Mouse (Mus musculus) frontal cortex, postnatal 25 days (tissue): Measurements from ENCODE around the gene Snx29.

ENCODE experiments used
- DNase-seq, 2 experiments: peaks; one replicate each; pipeline ENCODE4 v3.0.0; 2022; ENCODE audit warnings: low spot score in 2 of 2

Gene Snx29

GRCm38 (mm10) chr16:11728131-11728530 lies 405.4 kb downstream of the Snx29 start:
- no peak for DNase-seq

GRCm38 (mm10) chr16:11728627-11729026 lies 405.9 kb downstream of the Snx29 start:
- DNase-seq: no peak

- DNase-seq: no peak
Measured at GRCm38 (mm10) chr16:11729111-11729510, 406.4 kb downstream of the Snx29 start.

GRCm38 (mm10) chr16:11729815-11730214 lies 407.1 kb downstream of the Snx29 start:
- no peak for DNase-seq

- DNase-seq: no peak
Measured at GRCm38 (mm10) chr16:11731014-11731535, 408.4 kb downstream of the Snx29 start.

GRCm38 (mm10) chr16:11738341-11738740 lies 415.6 kb downstream of the Snx29 start:
- no peak for DNase-seq

- no peak for DNase-seq
Measured at GRCm38 (mm10) chr16:11741951-11742350, 419.2 kb downstream of the Snx29 start.

- DNase-seq: no peak
Measured at GRCm38 (mm10) chr16:11742351-11742750, 419.6 kb downstream of the Snx29 start.

- no peak for DNase-seq
Measured at GRCm38 (mm10) chr16:11743013-11743412, 420.3 kb downstream of the Snx29 start.

- DNase-seq: no peak
Measured at GRCm38 (mm10) chr16:11743724-11744123, 421.0 kb downstream of the Snx29 start.

GRCm38 (mm10) chr16:11746036-11746435 lies 423.3 kb downstream of the Snx29 start:
- no peak for DNase-seq

GRCm38 (mm10) chr16:11747867-11748266 lies 425.2 kb downstream of the Snx29 start:
- no peak for DNase-seq

- DNase-seq: no peak
Measured at GRCm38 (mm10) chr16:11749111-11749510, 426.4 kb downstream of the Snx29 start.

GRCm38 (mm10) chr16:11750605-11751004 lies 427.9 kb downstream of the Snx29 start:
- DNase-seq: no peak

- no peak for DNase-seq
Measured at GRCm38 (mm10) chr16:11752557-11752956, 429.8 kb downstream of the Snx29 start.

- DNase-seq: no peak
Measured at GRCm38 (mm10) chr16:11753466-11753865, 430.8 kb downstream of the Snx29 start.

- no peak for DNase-seq
Measured at GRCm38 (mm10) chr16:11754136-11754535, 431.4 kb downstream of the Snx29 start.

- DNase-seq: no peak
Measured at GRCm38 (mm10) chr16:11755281-11756066, 432.8 kb downstream of the Snx29 start.

- DNase-seq: no peak
Measured at GRCm38 (mm10) chr16:11756598-11757245, 434.0 kb downstream of the Snx29 start.

- DNase-seq: no peak
Measured at GRCm38 (mm10) chr16:11757471-11757870, 434.8 kb downstream of the Snx29 start.

- DNase-seq: no peak
Measured at GRCm38 (mm10) chr16:11757951-11758350, 435.2 kb downstream of the Snx29 start.

GRCm38 (mm10) chr16:11772318-11772717 lies 449.6 kb downstream of the Snx29 start:
- DNase-seq: no peak

- DNase-seq: no peak
Measured at GRCm38 (mm10) chr16:11774321-11774720, 451.6 kb downstream of the Snx29 start.
